Mouse (Mus musculus) E14TG2a.4 (cell line): Measurements from ENCODE around the gene Zdhhc15.

ENCODE experiments used
- H3K27me3 ChIP-seq: 2 replicates; pipeline ENCODE4 v1.6.1; 2014; ENCODE audit warnings: low read length, control low read depth; ENCODE audit not compliant: insufficient read depth
- H3K36me3 ChIP-seq: 2 replicates; pipeline ENCODE4 v1.6.1; 2014; ENCODE audit warnings: low read length, control low read depth; ENCODE audit not compliant: insufficient read depth
- H3K4me1 ChIP-seq: replicated peaks from 2 replicates; pipeline ENCODE4 v1.6.1; 2014; ENCODE audit warnings: low read depth, low read length, control low read depth
- H3K4me3 ChIP-seq: replicated peaks from 2 replicates; pipeline ENCODE4 v1.5.1; 2014; ENCODE audit warnings: mild to moderate bottlenecking, low read length
- H3K9me3 ChIP-seq: 2 replicates; pipeline ENCODE4 v1.6.1; 2014; ENCODE audit warnings: low read length, control low read depth
- CTCF ChIP-seq: conservative IDR thresholded peaks from 2 replicates; pipeline ENCODE4 v1.5.1; 2014; ENCODE audit warnings: low read length
- NANOG ChIP-seq: IDR thresholded peaks from 2 replicates; pipeline ENCODE4 v1.6.1; 2014; ENCODE audit warnings: borderline replicate concordance, low read length, mixed read lengths
- POU5F1 ChIP-seq: IDR thresholded peaks from 2 replicates; pipeline ENCODE4 v1.6.1; 2014; ENCODE audit warnings: low read length, borderline replicate concordance

The Zdhhc15 gene

GRCm38 (mm10) chrX:104567497-104567896 lies 103.4 kb downstream of the Zdhhc15 start:
- no peaks in the 10 kb centered on the region for H3K9me3 ChIP-seq
- no peaks in the 10 kb centered on the region for H3K36me3 ChIP-seq
- no peak for TF ChIP-seq NANOG
- no peak for TF ChIP-seq POU5F1
- no peak for TF ChIP-seq CTCF
- H3K27me3 ChIP-seq = no peaks in the 10 kb centered on the region
- no peaks in the 10 kb centered on the region for H3K4me1 ChIP-seq
- no peak overlapping the region for H3K4me3 ChIP-seq

GRCm38 (mm10) chrX:104545283-104545682 lies 125.6 kb downstream of the Zdhhc15 start:
- no peak for TF ChIP-seq POU5F1
- no peak for TF ChIP-seq NANOG
- TF ChIP-seq CTCF = no peak
- no peaks in the 10 kb centered on the region for H3K9me3 ChIP-seq
- H3K27me3 ChIP-seq = no peaks in the 10 kb centered on the region
- no peaks in the 10 kb centered on the region for H3K36me3 ChIP-seq
- H3K4me3 ChIP-seq = no peak overlapping the region
- H3K4me1 ChIP-seq = no peaks in the 10 kb centered on the region

GRCm38 (mm10) chrX:104543919-104544595 lies 126.8 kb downstream of the Zdhhc15 start:
- no peaks in the 10 kb centered on the region for H3K4me1 ChIP-seq
- no peaks in the 10 kb centered on the region for H3K27me3 ChIP-seq
- H3K9me3 ChIP-seq = no peaks in the 10 kb centered on the region
- no peaks in the 10 kb centered on the region for H3K36me3 ChIP-seq
- TF ChIP-seq NANOG (no peak), POU5F1 (no peak)
- H3K4me3 ChIP-seq = no peak overlapping the region

GRCm38 (mm10) chrX:104542635-104543034 lies 128.2 kb downstream of the Zdhhc15 start:
- TF ChIP-seq NANOG (no peak), POU5F1 (no peak), CTCF (no peak)
- Histone ChIP-seq H3K4me1 (no peaks in the 10 kb centered on the region), H3K9me3 (no peaks in the 10 kb centered on the region), H3K4me3 (no peak overlapping the region), H3K36me3 (no peaks in the 10 kb centered on the region), H3K27me3 (no peaks in the 10 kb centered on the region)

- Histone ChIP-seq H3K36me3 (no peaks in the 10 kb centered on the region), H3K27me3 (no peaks in the 10 kb centered on the region), H3K4me3 (no peak overlapping the region), H3K9me3 (no peaks in the 10 kb centered on the region), H3K4me1 (no peaks in the 10 kb centered on the region)
- no peak for TF ChIP-seq CTCF
- no peak for TF ChIP-seq POU5F1
- no peak for TF ChIP-seq NANOG
These were observed 169.1 kb downstream of the Zdhhc15 start for GRCm38 (mm10) chrX:104501765-104502164.

- no peaks in the 10 kb centered on the region for H3K9me3 ChIP-seq
- no peaks in the 10 kb centered on the region for H3K4me1 ChIP-seq
- no peaks in the 10 kb centered on the region for H3K27me3 ChIP-seq
- H3K4me3 ChIP-seq = no peak overlapping the region
- no peak for TF ChIP-seq NANOG
- TF ChIP-seq POU5F1 = no peak
- TF ChIP-seq CTCF = no peak
- H3K36me3 ChIP-seq = no peaks in the 10 kb centered on the region
These were observed 181.1 kb downstream of the Zdhhc15 start for GRCm38 (mm10) chrX:104489626-104490355.

- no peaks in the 10 kb centered on the region for H3K4me1 ChIP-seq
- no peaks in the 10 kb centered on the region for H3K36me3 ChIP-seq
- no peaks in the 10 kb centered on the region for H3K9me3 ChIP-seq
- TF ChIP-seq CTCF = no peak
- TF ChIP-seq POU5F1 = no peak
- TF ChIP-seq NANOG = no peak
- no peaks in the 10 kb centered on the region for H3K27me3 ChIP-seq
- no peak overlapping the region for H3K4me3 ChIP-seq
These were observed 181.9 kb downstream of the Zdhhc15 start for GRCm38 (mm10) chrX:104488870-104489467.

GRCm38 (mm10) chrX:104488036-104488435 lies 182.8 kb downstream of the Zdhhc15 start:
- no peaks in the 10 kb centered on the region for H3K36me3 ChIP-seq
- TF ChIP-seq POU5F1 (no peak), CTCF (no peak), NANOG (no peak)
- H3K27me3 ChIP-seq = no peaks in the 10 kb centered on the region
- H3K4me1 ChIP-seq = no peaks in the 10 kb centered on the region
- H3K9me3 ChIP-seq = no peaks in the 10 kb centered on the region
- no peak overlapping the region for H3K4me3 ChIP-seq
